Mouse (Mus musculus) liver, embryonic 18 days (tissue): ENCODE results near the gene Spock2. TPM values are rescaled to one million over a fixed set of nuclear protein-coding genes. Genes with fewer than 3 reads are reported as not detected.

ENCODE experiments used
- polyA plus RNA-seq: library from polyadenylated mRNA; depleted of rRNA; stranded (reverse); fragments of >200 nt; gene quantifications from 2 replicates; pipeline ENCODE4 v1.2.3, GENCODE M21; 2012; rRNA removed

The Spock2 gene
- 0.14 and 0.19 TPM in 2 replicates for polyA plus RNA-seq

GRCm38 (mm10) chr10:60106146-60106530, at the start of gene Spock2:
Spock2 (plus strand) TSS chr10:60106219.

Other genes with a start within 250 kb of the Spock2 start
- gene Dnajb12, start 226.7 kb upstream of the Spock2 start, polyA plus RNA-seq, result 15.6 and 17.2 TPM in 2 replicates
- gene Ddit4, start 154.4 kb upstream of the Spock2 start, polyA plus RNA-seq, result 12.2 and 14.3 TPM in 2 replicates
- 11.7 and 12.3 TPM in 2 replicates for gene Ascc1, start 103.4 kb upstream of the Spock2 start, polyA plus RNA-seq
- gene Anapc16, start 103.1 kb upstream of the Spock2 start, polyA plus RNA-seq, result 25.9 and 29.4 TPM in 2 replicates
- 1.3 and 1.4 TPM in 2 replicates for gene Chst3, start 113.0 kb downstream of the Spock2 start, polyA plus RNA-seq
- gene Psap, start 171.4 kb downstream of the Spock2 start, polyA plus RNA-seq, result 296 and 307 TPM in 2 replicates
- 25.9 and 28.9 TPM in 2 replicates for gene Vsir, start 240.6 kb downstream of the Spock2 start, polyA plus RNA-seq